Mouse (Mus musculus): Measurements from ENCODE around the gene Dusp12. TPM values are rescaled to one million over a fixed set of nuclear protein-coding genes. Genes with fewer than 3 reads are reported as not detected.

The Dusp12 gene
- polyA plus RNA-seq, 1 experiment from 2014 or later: 32.8 TPM

- H3K9me3 ChIP-seq (replicated peaks; ENCODE audit: low read length): no peaks in the 10 kb centered on the region
- H3K4me1 ChIP-seq (replicated peaks; ENCODE audit: insufficient read depth, low read length): no peaks in the 10 kb centered on the region; the same call in 1 of the 2 replicates
- peak overlapping the region; percentile 88 for H3K4me3 ChIP-seq (replicated peaks; ENCODE audit: low read depth, low read length)
- no peaks in the 10 kb centered on the region for H3K27me3 ChIP-seq (ENCODE audit: insufficient read depth, low read length)
- no peak for TF ChIP-seq CTCF (IDR thresholded peaks at IDR 0.05; ENCODE audit: low read depth)
- no peaks in the 10 kb centered on the region for H3K36me3 ChIP-seq (ENCODE audit: insufficient read depth, low read length)
- ATAC-seq (replicated peaks; ENCODE audit: low FRiP score, low read depth) (peak; percentile 52), DNase-seq (ENCODE audit: low spot score) (no peak)
- 2% methylated on average over 30 of the region's 30 CpGs for WGBS
- peak overlapping the region; percentile 87 for H3K4me2 ChIP-seq (ENCODE audit: low read length)
- H3K9ac ChIP-seq (ENCODE audit: low read depth, low read length): peak overlapping the region; percentile 75
- peak overlapping the region; percentile 78 for H3K27ac ChIP-seq
These were observed 18.2 kb downstream of the Dusp12 start for GRCm38 (mm10) chr1:170866992-170867690.

- 75% methylated on average over 5 of the region's 5 CpGs for WGBS
These were observed 19.9 kb downstream of the Dusp12 start for GRCm38 (mm10) chr1:170865406-170865805.

GRCm38 (mm10) chr1:170864754-170865153, 20.6 kb downstream of the Dusp12 start:
- DNase-seq (ENCODE audit: low spot score): no peak
- no peak for ATAC-seq (replicated peaks; ENCODE audit: low FRiP score, low read depth)
- no peak for TF ChIP-seq CTCF (IDR thresholded peaks at IDR 0.05; ENCODE audit: low read depth)
- no peak overlapping the region for H3K4me2 ChIP-seq (ENCODE audit: low read length)
- no peaks in the 10 kb centered on the region for H3K27me3 ChIP-seq (ENCODE audit: insufficient read depth, low read length)
- H3K36me3 ChIP-seq (ENCODE audit: insufficient read depth, low read length): no peaks in the 10 kb centered on the region
- H3K9me3 ChIP-seq (replicated peaks; ENCODE audit: low read length): no peaks in the 10 kb centered on the region
- H3K4me1 ChIP-seq (replicated peaks; ENCODE audit: insufficient read depth, low read length): no peaks in the 10 kb centered on the region; the same call in 1 of the 2 replicates
- 60% methylated on average over 3 of the region's 3 CpGs for WGBS
- no peak overlapping the region for H3K9ac ChIP-seq (ENCODE audit: low read depth, low read length)
- no peak overlapping the region for H3K27ac ChIP-seq
- no peak overlapping the region for H3K4me3 ChIP-seq (replicated peaks; ENCODE audit: low read depth, low read length)

More at GRCm38 (mm10) chr1:170865406-170865805, 19.9 kb downstream of the Dusp12 start:
- no peaks in the 10 kb centered on the region for H3K36me3 ChIP-seq (ENCODE audit: insufficient read depth, low read length)
- TF ChIP-seq CTCF (IDR thresholded peaks at IDR 0.05; ENCODE audit: low read depth): no peak
- H3K9me3 ChIP-seq (replicated peaks; ENCODE audit: low read length): no peaks in the 10 kb centered on the region
- H3K27me3 ChIP-seq (ENCODE audit: insufficient read depth, low read length): no peaks in the 10 kb centered on the region
- DNase-seq (ENCODE audit: low spot score): no peak
- H3K27ac ChIP-seq: no peak overlapping the region
- H3K4me1 ChIP-seq (replicated peaks; ENCODE audit: insufficient read depth, low read length): no peaks in the 10 kb centered on the region; the same call in 1 of the 2 replicates
- no peak overlapping the region for H3K9ac ChIP-seq (ENCODE audit: low read depth, low read length)
- ATAC-seq (replicated peaks; ENCODE audit: low FRiP score, low read depth): no peak
- H3K4me2 ChIP-seq (ENCODE audit: low read length): no peak overlapping the region
- H3K4me3 ChIP-seq (replicated peaks; ENCODE audit: low read depth, low read length): no peak overlapping the region

GRCm38 (mm10) chr1:170864234-170864633, 21.1 kb downstream of the Dusp12 start:
- Histone ChIP-seq H3K27ac (no peak overlapping the region), H3K9ac (ENCODE audit: low read depth, low read length) (no peak overlapping the region), H3K4me2 (ENCODE audit: low read length) (no peak overlapping the region), H3K9me3 (replicated peaks; ENCODE audit: low read length) (no peaks in the 10 kb centered on the region), H3K27me3 (ENCODE audit: insufficient read depth, low read length) (no peaks in the 10 kb centered on the region), H3K4me1 (replicated peaks; ENCODE audit: insufficient read depth, low read length) (no peaks in the 10 kb centered on the region; the same call in 1 of the 2 replicates), H3K4me3 (replicated peaks; ENCODE audit: low read depth, low read length) (no peak overlapping the region), H3K36me3 (ENCODE audit: insufficient read depth, low read length) (no peaks in the 10 kb centered on the region)
- TF ChIP-seq CTCF (IDR thresholded peaks at IDR 0.05; ENCODE audit: low read depth): no peak
- DNase-seq (ENCODE audit: low spot score) (no peak), ATAC-seq (replicated peaks; ENCODE audit: low FRiP score, low read depth) (no peak)

- DNase-seq (ENCODE audit: low spot score): no peak
- H3K4me1 ChIP-seq (replicated peaks; ENCODE audit: insufficient read depth, low read length): no peaks in the 10 kb centered on the region; the same call in 1 of the 2 replicates
- H3K4me3 ChIP-seq (replicated peaks; ENCODE audit: low read depth, low read length): no peak overlapping the region
- no peak for ATAC-seq (replicated peaks; ENCODE audit: low FRiP score, low read depth)
- H3K36me3 ChIP-seq (ENCODE audit: insufficient read depth, low read length): no peaks in the 10 kb centered on the region
- no peak overlapping the region for H3K4me2 ChIP-seq (ENCODE audit: low read length)
- WGBS: 55% methylated on average over 4 of the region's 4 CpGs
- TF ChIP-seq CTCF (IDR thresholded peaks at IDR 0.05; ENCODE audit: low read depth): no peak
- no peak overlapping the region for H3K9ac ChIP-seq (ENCODE audit: low read depth, low read length)
- H3K9me3 ChIP-seq (replicated peaks; ENCODE audit: low read length): no peaks in the 10 kb centered on the region
- H3K27me3 ChIP-seq (ENCODE audit: insufficient read depth, low read length): no peaks in the 10 kb centered on the region
- H3K27ac ChIP-seq: no peak overlapping the region
These were observed 22.3 kb downstream of the Dusp12 start for GRCm38 (mm10) chr1:170863033-170863432.

GRCm38 (mm10) chr1:170862435-170862717, 23.0 kb downstream of the Dusp12 start:
- no peak for ATAC-seq (replicated peaks; ENCODE audit: low FRiP score, low read depth)

More at GRCm38 (mm10) chr1:170862435-170862717, 23.0 kb downstream of the Dusp12 start:
- H3K27ac ChIP-seq: no peak overlapping the region
- no peak for DNase-seq (ENCODE audit: low spot score)
- no peak overlapping the region for H3K4me2 ChIP-seq (ENCODE audit: low read length)
- no peaks in the 10 kb centered on the region; the same call in 1 of the 2 replicates for H3K4me1 ChIP-seq (replicated peaks; ENCODE audit: insufficient read depth, low read length)
- no peaks in the 10 kb centered on the region for H3K27me3 ChIP-seq (ENCODE audit: insufficient read depth, low read length)
- H3K4me3 ChIP-seq (replicated peaks; ENCODE audit: low read depth, low read length): no peak overlapping the region
- no peaks in the 10 kb centered on the region for H3K9me3 ChIP-seq (replicated peaks; ENCODE audit: low read length)
- H3K9ac ChIP-seq (ENCODE audit: low read depth, low read length): no peak overlapping the region
- WGBS: 46% methylated on average over 3 of the region's 3 CpGs
- TF ChIP-seq CTCF (IDR thresholded peaks at IDR 0.05; ENCODE audit: low read depth): no peak
- no peaks in the 10 kb centered on the region for H3K36me3 ChIP-seq (ENCODE audit: insufficient read depth, low read length)
